Mouse (Mus musculus) lung, adult 2 months (tissue): Measurements from ENCODE around the gene R3hdm2.

Experiments
- CTCF ChIP-seq: fragments of 200-500 bp; IDR thresholded peaks from 2 replicates; pipeline ENCODE4 v1.5.1; 2011; ENCODE audit warnings: mild to moderate bottlenecking, low read length, control low read depth; ENCODE audit not compliant: insufficient read depth
- POLR2A ChIP-seq: fragments of 200-500 bp; IDR thresholded peaks from 2 replicates; pipeline ENCODE4 v1.6.1; 2011; ENCODE audit warnings: low read depth, mild to moderate bottlenecking, control low read depth, low read length, borderline replicate concordance; ENCODE audit errors: extremely low read depth

DNA sequence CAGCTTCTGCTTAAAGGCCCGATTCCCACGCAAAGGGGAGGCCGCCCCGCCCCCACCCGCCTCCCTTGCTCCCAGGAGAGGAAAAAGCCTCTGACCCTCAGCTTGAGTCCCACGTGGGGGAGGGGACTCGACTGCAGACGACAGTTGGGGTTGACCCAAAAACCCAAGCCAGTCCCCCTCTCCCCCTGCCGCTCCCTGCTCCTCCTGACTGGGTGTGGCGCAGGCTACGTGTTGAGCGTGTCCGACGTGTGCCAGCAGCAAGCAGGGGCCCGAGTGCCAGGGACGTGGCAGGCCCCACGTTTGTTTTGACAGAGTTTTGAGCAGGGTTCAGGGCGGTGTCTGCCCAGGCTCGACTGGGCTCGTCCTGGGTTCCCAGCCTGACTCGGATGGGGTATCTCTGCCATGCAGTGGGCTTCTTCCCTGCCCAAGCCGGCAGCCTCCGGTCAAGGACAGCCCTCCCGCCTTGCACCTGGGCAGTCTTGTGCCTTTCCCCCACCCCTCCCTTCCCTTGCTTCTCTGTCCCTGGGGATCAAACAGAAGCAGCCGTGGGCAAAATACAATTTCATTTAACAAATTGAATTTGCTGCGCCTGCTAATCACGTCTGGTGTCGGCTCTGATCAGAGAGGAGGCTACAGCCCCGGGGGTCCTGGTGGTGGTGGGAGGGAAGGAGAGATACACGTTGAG, 136.6 kb downstream of the R3hdm2 start:
- TF ChIP-seq POLR2A (no peak), CTCF (no peak)
